Mouse (Mus musculus): ENCODE measurements around the gene Snrpg.
A peak's percentile ranks its signal among the peaks of the same experiment; 100 is the strongest.
"Not testable (repeated sequence)": the region's sequence is repeated elsewhere in the genome, so short reads cannot be mapped to it uniquely, and the experiment has no call there.

The Snrpg gene

GRCm38 (mm10) chr6:86370093-86370713 is 901 bp upstream of the Snrpg start:
- DNase-seq = no peak

- peak; percentile 96 to 97 for DNase-seq
Measured at GRCm38 (mm10) chr6:86371340-86371911, 322 bp downstream of the Snrpg start.

- no peak for DNase-seq
Measured at GRCm38 (mm10) chr6:86371950-86372516, 929 bp downstream of the Snrpg start.

- no peak for DNase-seq
Measured at GRCm38 (mm10) chr6:86373556-86373955, 2.5 kb downstream of the Snrpg start.

- DNase-seq = no peak
Measured at GRCm38 (mm10) chr6:86378341-86378740, 7.2 kb downstream of the Snrpg start.

- not testable (repeated sequence) for DNase-seq
Measured at GRCm38 (mm10) chr6:86380112-86380511, 9.0 kb downstream of the Snrpg start.

- DNase-seq = no peak
Measured at GRCm38 (mm10) chr6:86382551-86382950, 11.4 kb downstream of the Snrpg start.

GRCm38 (mm10) chr6:86383370-86383769 is 12.3 kb downstream of the Snrpg start:
- no peak for DNase-seq

GRCm38 (mm10) chr6:86384692-86385091 is 13.6 kb downstream of the Snrpg start:
- DNase-seq = no peak

GRCm38 (mm10) chr6:86385362-86386104 is 14.4 kb downstream of the Snrpg start:
- DNase-seq = no peak

- DNase-seq = no peak
Measured at GRCm38 (mm10) chr6:86387313-86387712, 16.2 kb downstream of the Snrpg start.

GRCm38 (mm10) chr6:86388461-86388860 is 17.4 kb downstream of the Snrpg start:
- DNase-seq = no peak

GRCm38 (mm10) chr6:86391326-86391725 is 20.2 kb downstream of the Snrpg start:
- DNase-seq = no peak

- no peak for DNase-seq
Measured at GRCm38 (mm10) chr6:86393187-86393586, 22.1 kb downstream of the Snrpg start.

GRCm38 (mm10) chr6:86394078-86394720 is 23.1 kb downstream of the Snrpg start:
- DNase-seq = no peak

- no peak for DNase-seq
Measured at GRCm38 (mm10) chr6:86395021-86395420, 23.9 kb downstream of the Snrpg start.

GRCm38 (mm10) chr6:86395969-86396368 is 24.9 kb downstream of the Snrpg start:
- no peak for DNase-seq

- DNase-seq = peak; percentile 92 to 94
Measured at GRCm38 (mm10) chr6:86396581-86397256, 25.6 kb downstream of the Snrpg start, which contains the start of gene Pcyox1. Pcyox1 (minus strand) TSS chr6:86397154.

- DNase-seq = no peak
Measured at GRCm38 (mm10) chr6:86397257-86397980, 26.3 kb downstream of the Snrpg start.

- DNase-seq = no peak
Measured at GRCm38 (mm10) chr6:86398986-86399385, 27.9 kb downstream of the Snrpg start.

GRCm38 (mm10) chr6:86399995-86400394 is 28.9 kb downstream of the Snrpg start:
- DNase-seq = no peak

- peak; percentile 51 to 63 for DNase-seq
Measured at GRCm38 (mm10) chr6:86400972-86401371, 29.9 kb downstream of the Snrpg start.

All from cerebellum, adult 18-20 months (tissue).